ENCODE assay signal across 31 mouse cellular contexts in the genomic region with DNA sequence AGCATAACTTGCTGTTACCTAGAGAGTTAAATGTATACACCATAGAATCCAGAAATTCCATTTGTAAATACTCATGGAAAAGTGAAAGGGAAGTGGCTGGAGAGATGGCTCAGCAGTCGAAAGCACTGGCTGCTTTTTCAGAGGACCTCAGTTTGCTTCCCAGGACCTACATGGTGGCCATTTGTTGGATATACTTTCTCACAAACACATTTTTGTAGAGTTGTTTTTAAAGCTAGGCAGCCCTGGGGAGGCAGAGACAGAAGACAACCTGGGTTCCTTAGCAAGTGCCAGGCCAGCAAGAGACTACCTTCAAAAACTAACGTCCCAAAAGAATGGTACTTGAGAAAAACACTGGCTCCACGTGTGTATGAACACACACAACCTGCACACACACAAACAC.
"Had no signal": no experiment of that assay in that cellular context is flagged by ENCODE, and none has a peak within 500 bp of the region (broad histone marks: within the 10 kb centered on the region; RNA-seq: fewer than 3 reads in every experiment).

No protein-coding gene starts in this region.

- H3K9ac ChIP-seq: limb, embryonic 12.5 days; limb, embryonic 13.5 days; limb, embryonic 15.5 days; liver, embryonic 12.5 days; liver, embryonic 13.5 days; liver, embryonic 14.5 days; liver, embryonic 15.5 days; liver, postnatal 0 days; lung, embryonic 14.5 days; lung, embryonic 15.5 days; midbrain, embryonic 12.5 days; midbrain, embryonic 13.5 days; midbrain, embryonic 15.5 days; neural tube, embryonic 12.5 days had no signal

- H3K36me3 ChIP-seq: limb, embryonic 10.5 days; limb, embryonic 12.5 days; limb, embryonic 13.5 days; limb, embryonic 15.5 days; liver, embryonic 12.5 days; liver, embryonic 13.5 days; liver, embryonic 15.5 days; lung, embryonic 15.5 days; midbrain, embryonic 12.5 days; midbrain, embryonic 13.5 days; midbrain, embryonic 15.5 days; neural tube, embryonic 12.5 days had no signal

- H3K27me3 ChIP-seq: limb, embryonic 12.5 days; limb, embryonic 13.5 days; limb, embryonic 15.5 days; liver, embryonic 12.5 days; liver, embryonic 13.5 days; liver, embryonic 15.5 days; lung, embryonic 15.5 days; megakaryocyte, embryonic 14.5 days; midbrain, embryonic 12.5 days; midbrain, embryonic 13.5 days; midbrain, embryonic 15.5 days; neural tube, embryonic 12.5 days had no signal

- H3K4me1 ChIP-seq: limb, embryonic 15.5 days; liver, embryonic 12.5 days; liver, embryonic 15.5 days; megakaryocyte, embryonic 14.5 days; midbrain, embryonic 12.5 days; midbrain, embryonic 13.5 days; midbrain, embryonic 15.5 days; neural tube, embryonic 12.5 days had no signal

- H3K9me3 ChIP-seq: limb, embryonic 10.5 days; limb, embryonic 12.5 days; limb, embryonic 13.5 days; limb, embryonic 15.5 days; liver, embryonic 12.5 days; liver, embryonic 13.5 days; liver, embryonic 15.5 days; lung, embryonic 15.5 days; megakaryocyte, embryonic 14.5 days; midbrain, embryonic 12.5 days; midbrain, embryonic 13.5 days; midbrain, embryonic 15.5 days; neural tube, embryonic 12.5 days had no signal

- H3K27ac ChIP-seq: left cerebral cortex, adult 2 months; limb, embryonic 10.5 days; limb, embryonic 12.5 days; limb, embryonic 13.5 days; limb, embryonic 15.5 days; liver, embryonic 12.5 days; liver, embryonic 13.5 days; liver, embryonic 14.5 days; liver, embryonic 15.5 days; lung, embryonic 15.5 days; macrophage; midbrain, embryonic 12.5 days; midbrain, embryonic 13.5 days; midbrain, embryonic 15.5 days; neural tube, embryonic 12.5 days had no signal

- H3K4me2 ChIP-seq: limb, embryonic 12.5 days; limb, embryonic 13.5 days; limb, embryonic 15.5 days; liver, embryonic 11.5 days; liver, embryonic 12.5 days; liver, embryonic 13.5 days; liver, embryonic 15.5 days; lung, embryonic 14.5 days; lung, embryonic 15.5 days; midbrain, embryonic 12.5 days; midbrain, embryonic 13.5 days; midbrain, embryonic 15.5 days; neural tube, embryonic 12.5 days had no signal

- DNase-seq: left cerebral cortex, postnatal 4 days; liver; liver, embryonic 13.5 days; liver, postnatal 0 days; lung, adult 18-20 months; lung, adult 2 months; lung, embryonic 14.5 days; lung, postnatal 10 days; lung, postnatal 14 days; lung, postnatal 36 days; lung, postnatal 4 days; midbrain, embryonic 14.5 days had no signal

- H3K4me3 ChIP-seq: left cerebral cortex, adult 2 months; limb, embryonic 10.5 days; limb, embryonic 12.5 days; limb, embryonic 13.5 days; limb, embryonic 15.5 days; liver, embryonic 12.5 days; liver, embryonic 13.5 days; liver, embryonic 15.5 days; lung, embryonic 15.5 days; megakaryocyte, embryonic 14.5 days; midbrain, embryonic 12.5 days; midbrain, embryonic 13.5 days; midbrain, embryonic 15.5 days; myocyte; neural tube, embryonic 12.5 days had no signal

- ATAC-seq: liver, embryonic 12.5 days; liver, postnatal 0 days; lung, postnatal 0 days; midbrain, embryonic 13.5 days; midbrain, embryonic 15.5 days; midbrain, embryonic 16.5 days had no signal
